ENCODE assay signal across 2 mouse cellular contexts in the genomic region with DNA sequence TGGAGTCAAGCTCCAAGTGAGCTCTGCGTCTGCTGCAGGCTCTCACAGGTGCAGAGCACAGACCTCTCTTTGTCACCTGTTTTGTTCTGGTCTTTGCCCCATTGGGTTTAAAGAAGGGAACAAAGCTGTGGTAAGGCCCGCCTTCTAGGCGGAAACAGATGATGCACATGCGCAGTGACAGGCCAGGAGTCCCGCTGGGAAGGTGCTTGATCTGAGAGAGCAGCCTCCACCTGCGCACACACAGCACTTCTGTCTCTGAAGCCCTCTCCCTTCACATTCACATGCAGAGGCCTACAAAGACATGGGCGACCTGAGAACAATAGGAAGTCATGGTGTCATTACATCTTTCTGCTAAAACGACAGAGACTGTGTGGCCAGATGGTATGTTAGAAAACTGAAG.
TF ChIP-seq lines count a peak whose summit lies in the region.

No protein-coding gene starts in this region.

TF ChIP-seq in CH12.LX, 34 proteins besides CTCF, POLR2A, EP300 and RAD21:
- TF ChIP-seq IRF4 (IDR thresholded peaks at IDR 0.05; ENCODE audit: low read depth, low read length): no peak
- no peak for TF ChIP-seq MXI1 (IDR thresholded peaks at IDR 0.05; ENCODE audit: low read depth, low read length)
- no peak for TF ChIP-seq ETS1 (conservative IDR thresholded peaks at IDR 0.05; ENCODE audit: low read depth, low read length)
- no peak for TF ChIP-seq ZMIZ1 (IDR thresholded peaks at IDR 0.05; ENCODE audit: low read depth, low read length)
- TF ChIP-seq NRF1 (IDR thresholded peaks at IDR 0.05; ENCODE audit: low read depth, low read length): 0 out of 2 replicates have a peak, but pooled peaks have one; percentile 32
- TF ChIP-seq CHD1 (IDR thresholded peaks at IDR 0.05; ENCODE audit: low read depth, low read length): no peak

TF ChIP-seq in ES-E14, 5 proteins besides CTCF, POLR2A, EP300 and RAD21:
- TF ChIP-seq ZNF384 (IDR thresholded peaks at IDR 0.05; ENCODE audit: low read depth, low read length) (no peak), MAFK (IDR thresholded peaks at IDR 0.05; ENCODE audit: insufficient read depth, low read depth, low read length) (no peak), ZC3H11A (IDR thresholded peaks at IDR 0.05; ENCODE audit: borderline replicate concordance, low read depth, low read length) (no peak), HCFC1 (IDR thresholded peaks at IDR 0.05; ENCODE audit: borderline replicate concordance, insufficient read depth, low read length) (no peak), CHD2 (IDR thresholded peaks at IDR 0.05; ENCODE audit: low read depth, low read length) (no peak)
